Mouse (Mus musculus) inflammation-experienced regulatory T-cells, adult 6 months (primary cell): ENCODE measurements around the gene Pou2f2. TPM values are rescaled to one million over a fixed set of nuclear protein-coding genes. Genes with fewer than 3 reads are reported as not detected.
A peak's percentile ranks its signal among the peaks of the same experiment; 100 is the strongest.

Experiments
- ATAC-seq: one replicate; pipeline ENCODE4 v1.8.0; 2017
- polyA plus RNA-seq, 3 experiments: library from polyadenylated mRNA; unstranded; fragments of 100-300 nt; shearing (Covaris generic); gene quantifications; one replicate each; pipeline ENCODE4 v1.2.1; 2017

Gene Pou2f2
- polyA plus RNA-seq, 3 experiments from 2014 or later: 18.1 to 32.0 (median 30.0) TPM

- ATAC-seq: no peak
Measured at GRCm38 (mm10) chr7:25089875-25090274, 89.7 kb downstream of the Pou2f2 start.

- peak; percentile 45 for ATAC-seq
Measured at GRCm38 (mm10) chr7:25088968-25089367, 90.6 kb downstream of the Pou2f2 start.

GRCm38 (mm10) chr7:25088531-25088930, 91.0 kb downstream of the Pou2f2 start:
- peak; percentile 37 for ATAC-seq

GRCm38 (mm10) chr7:25087972-25088371, 91.6 kb downstream of the Pou2f2 start:
- peak; percentile 53 for ATAC-seq

GRCm38 (mm10) chr7:25087256-25087912, 92.1 kb downstream of the Pou2f2 start:
- no peak for ATAC-seq

- no peak for ATAC-seq
Measured at GRCm38 (mm10) chr7:25086656-25087055, 92.9 kb downstream of the Pou2f2 start.

GRCm38 (mm10) chr7:25084621-25085020, 94.9 kb downstream of the Pou2f2 start:
- no peak for ATAC-seq

- ATAC-seq: peak; percentile 84
Measured at GRCm38 (mm10) chr7:25082510-25082909, 97.0 kb downstream of the Pou2f2 start.

- ATAC-seq: no peak
Measured at GRCm38 (mm10) chr7:25080431-25080830, 99.1 kb downstream of the Pou2f2 start.

GRCm38 (mm10) chr7:25079496-25080026, 100.0 kb downstream of the Pou2f2 start:
- ATAC-seq: no peak

GRCm38 (mm10) chr7:25077414-25077755, 102.1 kb downstream of the Pou2f2 start:
- ATAC-seq: peak; percentile 3

GRCm38 (mm10) chr7:25076663-25077413, 102.7 kb downstream of the Pou2f2 start:
- ATAC-seq: peak; percentile 95

- ATAC-seq: no peak
Measured at GRCm38 (mm10) chr7:25076296-25076662, 103.2 kb downstream of the Pou2f2 start.

- no peak for ATAC-seq
Measured at GRCm38 (mm10) chr7:25073924-25074323, 105.6 kb downstream of the Pou2f2 start.

- ATAC-seq: no peak
Measured at GRCm38 (mm10) chr7:25072716-25073390, 106.7 kb downstream of the Pou2f2 start.

- ATAC-seq: no peak
Measured at GRCm38 (mm10) chr7:25071979-25072715, 107.4 kb downstream of the Pou2f2 start, which contains the start of the genes Grik5 and Zfp574. Gene Grik5, minus strand, starts transcription at chr7:25072346. Gene Zfp574, plus strand, starts transcription at chr7:25072567.

- ATAC-seq: no peak
Measured at GRCm38 (mm10) chr7:25068724-25069123, 110.8 kb downstream of the Pou2f2 start.

- no peak for ATAC-seq
Measured at GRCm38 (mm10) chr7:25067909-25068656, 111.4 kb downstream of the Pou2f2 start.

- no peak for ATAC-seq
Measured at GRCm38 (mm10) chr7:25067338-25067737, 112.2 kb downstream of the Pou2f2 start.

GRCm38 (mm10) chr7:25063900-25064299, 115.6 kb downstream of the Pou2f2 start:
- no peak for ATAC-seq

GRCm38 (mm10) chr7:25063346-25063745, 116.2 kb downstream of the Pou2f2 start:
- no peak for ATAC-seq

- no peak for ATAC-seq
Measured at GRCm38 (mm10) chr7:25058836-25059235, 120.7 kb downstream of the Pou2f2 start.
